Mouse (Mus musculus): ENCODE results near the gene Hsph1.

The Hsph1 gene

DNA sequence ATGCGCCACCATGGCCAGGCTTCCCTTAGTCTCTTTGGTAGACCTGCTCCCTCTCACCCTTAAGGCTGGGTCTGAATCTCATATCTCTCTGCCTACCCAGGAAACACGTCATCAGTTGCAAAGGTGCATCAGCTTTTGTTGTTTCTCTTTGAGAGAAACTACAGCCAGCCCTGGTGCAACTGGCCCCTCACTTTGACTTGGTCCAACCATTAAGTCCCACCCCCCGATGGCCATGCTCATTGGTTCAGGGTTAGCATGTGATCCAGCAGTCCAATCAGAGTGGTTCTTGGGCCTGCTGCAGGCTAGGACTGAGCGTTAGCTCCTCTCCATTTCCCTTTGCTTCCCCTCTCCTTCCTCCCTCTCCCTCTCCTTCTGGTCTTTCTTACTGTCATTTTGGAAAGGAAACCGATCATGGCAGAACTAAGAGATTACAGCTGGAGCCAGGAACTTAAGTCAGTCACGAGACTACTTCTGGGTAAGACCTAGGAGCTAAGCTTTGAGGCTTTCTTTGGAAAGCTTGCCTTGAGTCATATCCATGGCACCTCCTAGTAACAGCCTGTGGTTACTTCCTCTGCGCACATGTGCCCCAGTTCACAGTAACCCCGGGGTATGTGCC is 5.2 kb upstream of the Hsph1 start:
- DNase-seq = no peak

DNA sequence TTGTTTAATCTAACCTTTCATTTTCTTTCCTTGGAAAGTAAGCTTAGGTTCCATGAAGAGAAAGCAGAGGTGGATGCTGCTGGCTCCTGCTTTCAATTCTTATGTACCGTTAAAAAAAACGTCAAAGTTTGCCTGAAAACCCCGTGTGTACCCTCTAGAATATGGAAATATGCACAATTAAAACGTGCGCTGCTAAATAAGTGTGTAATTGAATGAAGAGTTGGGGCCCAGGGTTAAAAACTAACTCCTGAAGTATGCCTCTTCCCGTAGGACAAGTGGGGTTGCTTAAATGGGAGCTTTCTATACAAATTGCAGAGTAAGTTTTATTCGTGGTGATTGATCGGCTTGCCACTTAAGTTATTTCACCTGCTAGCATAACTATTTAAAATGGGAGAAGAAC is 1.1 kb upstream of the Hsph1 start:
- no peak for DNase-seq

GRCm38 (mm10) chr5:149635556-149635955 is 620 bp downstream of the Hsph1 start:
- DNase-seq = no peak

DNA sequence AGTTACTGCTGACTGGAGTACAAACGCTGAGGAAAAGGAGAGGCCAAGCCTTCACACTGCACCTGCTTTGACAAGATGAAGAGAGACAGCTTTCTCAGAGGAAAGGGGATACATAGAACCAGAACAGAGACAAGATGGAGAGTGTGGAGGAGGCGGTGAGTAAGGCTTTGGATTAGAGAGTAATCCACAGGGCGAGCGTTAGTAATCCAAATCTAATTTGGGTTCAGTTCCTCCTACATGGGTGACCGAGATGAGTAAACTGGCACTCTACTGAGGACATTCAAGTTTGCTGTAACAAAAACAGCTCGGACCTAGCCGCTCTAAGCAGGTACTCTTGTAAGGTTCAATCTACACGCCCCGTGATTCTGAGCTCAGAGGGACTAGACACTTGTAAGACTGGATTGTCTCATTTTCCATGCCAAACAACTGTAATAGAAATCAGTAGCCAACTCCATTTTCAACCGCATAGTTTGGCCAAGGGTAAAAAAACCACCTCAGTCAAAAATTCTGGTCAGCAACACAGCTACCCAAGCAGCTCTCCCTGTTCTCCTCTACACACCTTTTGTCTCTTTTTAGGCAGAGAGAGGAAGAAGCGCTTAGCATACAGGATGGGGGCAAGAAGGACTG is 1.7 kb downstream of the Hsph1 start:
- DNase-seq = no peak

- DNase-seq = no peak
These were observed 10.6 kb downstream of the Hsph1 start for GRCm38 (mm10) chr5:149625547-149625946.

- no peak for DNase-seq
These were observed 12.1 kb downstream of the Hsph1 start for GRCm38 (mm10) chr5:149623815-149624675.

GRCm38 (mm10) chr5:149622644-149623043 is 13.5 kb downstream of the Hsph1 start:
- no peak for DNase-seq

DNA sequence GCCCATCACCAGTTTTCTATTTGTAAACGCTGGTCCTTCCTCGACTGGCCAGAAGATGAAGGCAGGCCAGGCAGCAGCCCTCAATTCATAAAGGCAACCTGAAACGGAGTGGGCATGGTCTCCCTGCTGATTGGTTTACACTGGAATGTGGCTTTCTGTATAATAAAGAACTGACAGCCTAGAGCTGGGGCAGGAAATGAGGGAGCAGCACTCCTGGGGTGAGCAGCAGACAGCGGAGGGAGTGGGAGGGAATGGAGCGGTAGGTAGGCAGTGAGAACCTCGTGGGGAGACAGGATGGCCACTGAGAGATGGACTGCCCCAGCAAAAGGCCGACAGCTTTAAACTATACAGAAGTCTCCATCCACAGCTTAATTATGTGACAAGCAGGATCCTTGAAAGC is 14.0 kb downstream of the Hsph1 start:
- no peak for DNase-seq

- no peak for DNase-seq
These were observed 18.3 kb downstream of the Hsph1 start for GRCm38 (mm10) chr5:149617776-149618425.

DNA sequence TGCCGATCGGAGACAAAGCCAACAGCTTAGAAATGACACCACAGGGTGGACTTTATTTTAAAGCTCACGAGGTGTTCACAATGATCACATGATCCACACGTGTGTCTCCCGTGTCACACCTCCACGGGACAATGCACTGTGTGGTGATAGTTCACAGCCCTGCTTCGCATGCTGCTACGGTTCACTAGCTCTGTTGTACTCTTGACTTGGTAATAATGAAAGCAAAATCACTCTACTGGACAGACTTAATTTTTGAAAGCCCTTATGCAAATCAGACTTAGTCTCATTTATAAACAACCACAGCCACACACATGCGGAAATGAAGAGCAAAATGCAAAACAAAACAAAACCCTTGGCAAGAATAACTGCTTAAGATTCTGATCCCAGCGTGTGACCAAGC is 19.4 kb downstream of the Hsph1 start:
- DNase-seq = no peak

DNA sequence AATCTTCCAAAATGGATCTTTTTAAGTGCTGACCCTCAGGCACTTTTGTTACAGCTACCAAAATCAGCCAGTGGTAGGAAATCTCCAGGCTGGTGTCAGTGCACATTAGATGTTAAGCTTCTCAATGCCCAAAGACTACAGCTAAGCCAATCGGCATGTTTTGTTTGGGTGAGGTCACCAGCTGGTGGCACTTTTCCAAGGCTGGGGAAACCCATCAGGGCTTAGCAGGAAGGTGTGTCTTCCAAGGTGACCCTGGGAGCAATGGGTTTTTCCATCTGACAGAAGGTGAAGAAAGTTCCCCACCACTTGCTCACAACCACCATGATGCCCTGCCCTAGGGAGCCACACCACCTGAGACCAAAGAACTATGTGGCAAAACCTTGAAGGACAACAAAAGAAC is 20.0 kb downstream of the Hsph1 start:
- DNase-seq = no peak

DNA sequence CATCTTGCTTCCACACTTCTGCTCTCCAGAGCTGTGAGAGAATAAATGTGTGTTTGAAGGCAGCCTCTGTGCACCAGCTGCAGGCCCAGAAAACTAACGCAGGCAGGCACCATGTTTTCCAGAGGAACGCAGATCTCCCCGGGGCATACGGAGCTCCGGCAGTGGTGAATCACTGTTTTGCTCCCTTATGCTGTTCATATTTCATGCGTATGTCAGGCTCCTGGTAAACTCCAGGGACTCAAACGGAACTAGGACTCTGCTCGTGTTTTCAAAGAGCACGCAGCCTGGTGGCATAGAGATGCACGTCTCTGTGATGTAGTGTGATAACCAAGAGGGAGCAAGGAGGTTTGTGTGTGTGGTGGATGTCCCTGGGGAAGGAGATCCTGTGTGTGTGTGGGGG is 23.4 kb downstream of the Hsph1 start:
- DNase-seq = peak; percentile 89

GRCm38 (mm10) chr5:149612165-149612518 is 24.0 kb downstream of the Hsph1 start:
- DNase-seq = peak; percentile 86

GRCm38 (mm10) chr5:149611476-149612164 is 24.6 kb downstream of the Hsph1 start:
- DNase-seq = peak; percentile 89

DNA sequence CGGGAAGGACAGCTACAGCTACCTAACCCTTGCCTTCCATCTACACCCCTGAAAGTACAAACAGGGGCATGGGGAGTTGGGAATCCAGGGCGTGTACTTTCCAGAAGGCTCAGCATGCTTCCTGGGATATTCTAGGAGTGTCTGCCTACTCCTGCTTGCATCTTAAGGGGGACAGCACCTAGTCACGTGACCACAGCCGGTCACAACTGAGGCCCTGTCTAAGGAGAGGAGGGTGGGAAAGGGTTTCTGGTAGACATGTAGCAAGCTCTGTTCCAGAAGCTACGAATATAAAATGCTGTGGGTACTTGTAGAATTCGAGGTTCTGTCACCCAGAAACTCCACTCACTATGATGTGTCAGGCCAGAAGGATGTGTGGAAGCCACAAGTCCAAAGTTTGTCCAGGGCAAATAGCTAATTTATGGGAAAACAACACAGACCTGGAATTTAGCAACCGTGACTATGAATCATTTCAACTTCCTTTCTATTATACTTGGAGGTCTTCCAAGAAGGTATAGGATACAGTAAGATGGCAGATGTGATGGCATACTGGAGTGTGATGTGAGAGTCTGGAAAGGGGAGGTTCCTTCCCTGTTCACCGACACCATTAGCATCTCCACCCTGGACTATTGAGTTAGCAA is 29.0 kb downstream of the Hsph1 start:
- DNase-seq = no peak

GRCm38 (mm10) chr5:149603241-149603640 is 32.9 kb downstream of the Hsph1 start:
- no peak for DNase-seq

DNA sequence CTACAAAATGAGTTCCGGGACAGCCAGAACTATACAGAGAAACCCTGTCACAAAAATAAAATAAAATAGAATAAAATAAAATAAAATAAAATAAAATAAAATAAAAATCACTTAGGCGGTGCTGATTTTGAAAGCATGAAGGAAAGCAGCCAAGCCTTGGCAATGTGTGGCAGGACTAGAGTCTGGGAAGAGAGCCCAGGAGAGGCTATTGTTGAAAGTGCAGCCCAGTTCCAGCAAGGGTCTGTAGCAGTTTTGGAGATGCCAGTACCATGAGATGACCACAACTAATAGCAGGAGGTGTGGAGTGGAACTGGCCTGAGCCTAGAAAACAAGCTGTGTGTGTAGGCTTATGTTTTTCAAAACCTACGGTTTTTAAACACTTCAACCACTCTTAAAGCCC is 34.2 kb downstream of the Hsph1 start:
- DNase-seq = no peak

GRCm38 (mm10) chr5:149597351-149597750 is 38.8 kb downstream of the Hsph1 start:
- DNase-seq = no peak

GRCm38 (mm10) chr5:149594215-149594614 is 42.0 kb downstream of the Hsph1 start:
- DNase-seq = no peak

DNA sequence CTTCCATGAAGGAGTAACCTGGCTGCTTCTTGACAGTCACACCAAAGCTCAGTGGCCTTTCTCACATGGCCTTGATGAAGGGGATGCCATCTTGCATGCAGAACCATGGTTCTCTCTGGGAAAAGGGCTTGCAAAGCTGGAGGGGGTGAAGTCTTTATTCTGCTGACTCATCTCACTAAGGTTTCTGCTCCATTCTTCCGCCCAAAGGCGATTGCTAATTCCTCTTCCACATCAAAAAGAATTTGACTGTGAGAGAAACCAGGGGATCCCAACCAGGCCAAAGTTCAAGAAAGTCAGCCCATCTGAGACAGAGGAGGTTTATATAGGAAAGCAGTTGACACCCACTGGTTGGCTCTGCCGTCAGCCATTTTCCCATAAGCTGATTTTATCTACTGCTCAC is 46.2 kb downstream of the Hsph1 start:
- no peak for DNase-seq

DNA sequence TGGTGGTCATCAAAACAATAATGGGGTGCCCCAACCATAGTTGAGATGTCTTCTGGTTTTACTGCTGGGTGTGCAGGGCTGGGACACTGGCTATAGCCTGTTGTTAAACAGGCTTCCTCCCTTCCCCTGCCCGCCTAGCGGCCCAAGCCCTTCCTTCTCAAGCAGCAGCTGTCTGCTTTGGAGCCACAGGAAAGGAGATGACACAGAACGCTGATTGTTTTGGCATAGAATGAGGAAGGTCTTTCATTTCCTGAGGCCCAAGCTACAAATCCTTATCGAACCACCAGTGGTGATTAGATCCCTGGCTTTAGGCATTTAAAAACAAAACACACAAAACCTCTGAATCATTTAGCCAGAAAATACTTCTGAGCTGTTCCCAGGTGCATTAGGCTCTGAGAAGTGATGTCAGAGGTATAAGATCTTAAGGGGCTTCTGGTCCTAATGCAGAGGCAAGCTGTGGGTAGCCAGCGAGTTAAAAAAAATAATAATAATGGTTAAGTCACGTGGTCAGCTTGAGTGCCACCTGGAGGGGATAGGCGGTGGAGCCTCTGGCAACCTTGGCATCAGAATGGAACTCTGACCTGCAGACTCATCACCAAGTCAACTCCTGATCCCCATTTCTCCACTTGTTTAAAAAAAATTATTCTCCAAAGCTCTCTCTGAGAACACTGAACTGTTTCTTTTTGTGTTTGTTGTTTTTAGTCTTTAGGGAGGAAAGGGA is 47.2 kb downstream of the Hsph1 start:
- DNase-seq = peak; percentile 93
